Mouse (Mus musculus): ENCODE data around the gene Twf2.

DNA sequence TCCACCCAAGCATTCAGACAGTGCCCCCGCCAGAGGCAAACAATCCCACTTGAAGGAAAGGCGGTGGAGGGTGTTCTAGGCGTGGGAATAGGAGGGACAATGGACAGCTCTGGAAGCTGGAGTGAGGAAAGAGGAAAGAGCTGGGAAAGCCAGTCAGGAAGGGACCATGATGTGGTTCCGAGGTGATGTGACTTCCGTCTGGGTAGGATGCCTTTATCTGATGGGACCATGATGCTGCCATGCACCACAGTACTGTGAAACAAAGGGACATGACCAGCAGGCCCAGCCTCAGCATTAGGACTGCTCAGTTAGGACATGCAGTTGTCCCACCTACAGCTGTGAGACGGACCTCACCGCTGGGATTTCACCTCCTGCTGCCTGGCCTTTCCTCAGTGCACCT lies 28.3 kb downstream of the Twf2 start:
- TF ChIP-seq CTCF (IDR thresholded peaks at IDR 0.05) (no peak), POLR2A (IDR thresholded peaks at IDR 0.05; ENCODE audit: insufficient read depth, low read depth, low read length) (no peak), EP300 (IDR thresholded peaks at IDR 0.05; ENCODE audit: insufficient read depth, low read depth, low read length) (no peak)
